Mouse (Mus musculus): Measurements from ENCODE around the gene Fam184b. TPM values are rescaled to one million over a fixed set of nuclear protein-coding genes. Genes with fewer than 3 reads are reported as not detected.
"Not testable (repeated sequence)": the region's sequence is repeated elsewhere in the genome, so short reads cannot be mapped to it uniquely, and the experiment has no call there.

Fam184b gene
- polyA plus RNA-seq, 1 experiment from 2014 or later, result 2.1 TPM

DNA sequence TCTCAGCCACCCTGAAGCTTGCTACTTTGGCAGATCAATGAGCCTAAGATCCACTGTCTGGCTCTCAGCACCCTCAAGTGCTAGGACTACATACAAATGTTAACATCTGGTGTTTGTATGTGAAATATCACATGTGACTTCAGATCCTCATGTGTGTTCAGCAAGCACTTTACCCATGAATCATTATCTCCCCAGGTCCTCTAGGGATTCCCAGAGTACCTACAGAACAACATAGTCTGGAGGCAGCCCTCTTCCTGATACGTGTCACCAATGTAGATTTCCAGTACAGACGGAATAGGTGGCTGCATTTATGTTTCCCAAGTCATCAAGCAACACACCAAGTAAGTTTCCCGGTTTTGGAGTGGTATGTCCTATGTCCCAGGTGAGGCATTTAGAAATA is 29.4 kb upstream of the Fam184b start:
- Histone ChIP-seq H3K36me3 (no peaks in the 10 kb centered on the region), H3K4me2 (peak overlapping the region; percentile 65), H3K27me3 (no peaks in the 10 kb centered on the region), H3K4me3 (peak overlapping the region; percentile 68), H3K4me1 (replicated peaks) (peaks cover 11% of the 10 kb centered on the region), H3K27ac (peak overlapping the region; percentile 78; the same call in 1 of the 2 replicates), H3K9me3 (no peaks in the 10 kb centered on the region), H3K9ac (peak overlapping the region; percentile 80)
- WGBS, result under 1% methylated on average over 3 of the region's 3 CpGs
- ATAC-seq (ENCODE audit: low FRiP score), result no peak; the same call in none of the 2 replicates

GRCm38 (mm10) chr5:45668324-45668723 is 28.9 kb upstream of the Fam184b start:
- H3K27me3 ChIP-seq, result no peaks in the 10 kb centered on the region
- H3K4me2 ChIP-seq, result peak overlapping the region; percentile 65; the same call in 1 of the 2 replicates
- 23% methylated on average over 3 of the region's 3 CpGs for WGBS
- no peaks in the 10 kb centered on the region for H3K36me3 ChIP-seq
- no peak overlapping the region for H3K27ac ChIP-seq
- no peak for ATAC-seq (ENCODE audit: low FRiP score)
- no peak overlapping the region for H3K4me3 ChIP-seq
- H3K4me1 ChIP-seq (replicated peaks), result peaks cover 11% of the 10 kb centered on the region
- no peak overlapping the region for H3K9ac ChIP-seq
- no peaks in the 10 kb centered on the region for H3K9me3 ChIP-seq

DNA sequence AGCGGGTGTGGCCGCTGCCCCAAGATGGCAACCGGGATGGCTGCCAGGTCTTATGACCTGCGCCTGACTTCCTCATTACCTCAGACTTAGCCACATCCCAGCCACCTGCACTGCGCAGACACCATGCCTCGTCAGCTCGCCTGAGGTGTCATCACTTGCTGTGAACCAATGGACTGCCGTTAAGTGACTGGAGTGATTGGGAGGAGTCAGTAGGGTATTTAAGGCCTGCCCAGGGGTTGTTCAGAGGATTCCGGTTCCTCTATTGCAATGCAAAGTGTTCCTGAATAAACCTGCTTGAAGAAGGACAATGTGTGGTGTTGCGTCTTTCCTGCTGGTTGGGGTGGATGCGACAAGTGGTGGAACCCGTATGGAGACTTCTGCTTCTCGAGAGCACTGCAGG is 19.0 kb upstream of the Fam184b start:
- not testable (repeated sequence) for ATAC-seq (ENCODE audit: low FRiP score); H3K36me3 ChIP-seq; H3K4me2 ChIP-seq; H3K4me1 ChIP-seq (replicated peaks); H3K27me3 ChIP-seq; H3K4me3 ChIP-seq; H3K27ac ChIP-seq; H3K9me3 ChIP-seq; H3K9ac ChIP-seq
- 96% methylated on average over 13 of the region's 13 CpGs for WGBS

GRCm38 (mm10) chr5:45651026-45651703 is 11.8 kb upstream of the Fam184b start:
- Histone ChIP-seq H3K9me3 (no peaks in the 10 kb centered on the region), H3K4me2 (no peak overlapping the region), H3K9ac (no peak overlapping the region), H3K27ac (no peak overlapping the region), H3K27me3 (no peaks in the 10 kb centered on the region), H3K4me3 (no peak overlapping the region), H3K36me3 (no peaks in the 10 kb centered on the region), H3K4me1 (replicated peaks) (no peaks in the 10 kb centered on the region)
- 91% methylated on average over 2 of the region's 2 CpGs for WGBS
- no peak for ATAC-seq (ENCODE audit: low FRiP score)

DNA sequence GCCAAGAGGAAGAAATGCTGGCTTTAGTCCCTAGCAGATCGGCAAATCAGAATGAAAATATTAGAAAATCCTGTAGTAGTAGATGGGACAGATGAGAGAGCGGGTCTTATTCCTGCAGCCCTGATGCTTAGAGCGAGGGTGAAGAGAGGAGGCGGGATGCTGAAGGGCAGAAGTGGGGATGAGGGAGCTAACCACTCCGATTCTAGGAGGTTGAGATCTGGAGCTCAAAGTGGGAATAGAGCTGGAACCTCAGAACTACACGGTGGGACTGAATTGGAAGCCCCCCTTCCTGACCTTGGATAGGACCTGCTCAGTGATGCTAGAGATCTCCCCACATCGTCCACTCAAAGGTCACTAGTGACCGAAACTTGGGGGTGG is 290 bp upstream of the Fam184b start:
- Histone ChIP-seq H3K4me1 (replicated peaks) (peaks cover 8% of the 10 kb centered on the region), H3K4me2 (peak overlapping the region; percentile 80), H3K9ac (peak overlapping the region; percentile 77), H3K9me3 (no peaks in the 10 kb centered on the region), H3K27ac (no peak overlapping the region), H3K4me3 (peak overlapping the region; percentile 60), H3K36me3 (no peaks in the 10 kb centered on the region), H3K27me3 (peaks cover 24% of the 10 kb centered on the region)
- peak; percentile 65 for ATAC-seq (ENCODE audit: low FRiP score)
- 1% methylated on average over 8 of the region's 8 CpGs for WGBS

- 56% methylated on average over 3 of the region's 3 CpGs for WGBS
- no peak overlapping the region for H3K27ac ChIP-seq
- peak overlapping the region; percentile 80 for H3K4me2 ChIP-seq
- no peak for ATAC-seq (ENCODE audit: low FRiP score)
- H3K27me3 ChIP-seq, result peaks cover 24% of the 10 kb centered on the region
- peak overlapping the region; percentile 60 for H3K4me3 ChIP-seq
- no peaks in the 10 kb centered on the region for H3K36me3 ChIP-seq
- no peak overlapping the region for H3K9ac ChIP-seq
- H3K9me3 ChIP-seq, result no peaks in the 10 kb centered on the region
- H3K4me1 ChIP-seq (replicated peaks), result peaks cover 8% of the 10 kb centered on the region
Measured at GRCm38 (mm10) chr5:45638378-45638777, 1.0 kb downstream of the Fam184b start.

DNA sequence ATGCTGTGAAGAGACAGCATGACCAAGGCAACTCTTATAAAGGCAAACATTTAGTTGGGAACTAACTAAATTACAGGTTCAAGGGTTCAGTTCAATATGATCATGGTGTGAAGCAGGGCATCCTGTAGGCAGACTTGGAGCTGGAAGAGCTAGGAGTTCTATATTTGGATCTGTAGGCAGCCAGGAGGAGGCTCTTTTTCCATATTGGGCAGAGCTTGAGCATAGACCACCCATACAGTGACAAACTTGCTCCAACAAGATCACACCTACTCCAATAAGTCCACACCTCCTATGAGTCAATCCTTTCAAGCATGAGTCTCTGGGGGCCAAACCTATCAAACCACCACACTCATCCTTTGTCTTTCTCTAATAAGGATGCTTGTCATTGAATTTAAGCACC is 9.9 kb downstream of the Fam184b start:
- H3K36me3 ChIP-seq, result no peaks in the 10 kb centered on the region
- H3K9ac ChIP-seq, result no peak overlapping the region
- no peak overlapping the region for H3K27ac ChIP-seq
- H3K27me3 ChIP-seq, result no peaks in the 10 kb centered on the region
- H3K4me1 ChIP-seq (replicated peaks), result no peaks in the 10 kb centered on the region
- H3K4me2 ChIP-seq, result no peak overlapping the region
- H3K9me3 ChIP-seq, result 0 out of 2 replicates have a peak, but pooled peaks cover 8% of the 10 kb centered on the region
- no peak overlapping the region for H3K4me3 ChIP-seq
- ATAC-seq (ENCODE audit: low FRiP score), result no peak

DNA sequence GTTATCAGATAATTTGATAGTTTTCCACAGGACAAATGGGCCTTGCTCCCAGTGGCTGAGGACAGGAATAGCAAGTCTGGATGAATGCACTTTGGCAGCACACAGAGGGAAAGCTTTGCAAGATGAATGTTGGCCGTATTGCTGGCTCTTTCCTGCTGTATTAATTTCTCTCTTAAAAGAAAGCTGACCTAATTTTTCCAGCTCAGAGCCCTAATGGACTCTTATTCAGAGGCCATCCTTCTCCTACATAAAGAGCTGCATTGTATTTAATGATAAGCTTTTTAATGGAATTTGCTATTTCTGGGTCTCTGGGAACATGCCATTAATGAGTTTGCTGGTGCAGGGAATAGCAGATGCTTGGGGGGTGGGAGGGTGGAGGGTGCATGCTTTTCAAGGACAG is 11.6 kb downstream of the Fam184b start:
- 62% methylated on average over 1 of the region's 1 CpGs for WGBS
- H3K9me3 ChIP-seq, result peaks cover 15% of the 10 kb centered on the region; the same call in 1 of the 2 replicates
- no peaks in the 10 kb centered on the region for H3K4me1 ChIP-seq (replicated peaks)
- ATAC-seq (ENCODE audit: low FRiP score), result no peak
- no peak overlapping the region for H3K4me2 ChIP-seq
- no peak overlapping the region for H3K4me3 ChIP-seq
- H3K36me3 ChIP-seq, result no peaks in the 10 kb centered on the region
- no peak overlapping the region for H3K27ac ChIP-seq
- H3K9ac ChIP-seq, result no peak overlapping the region
- no peaks in the 10 kb centered on the region for H3K27me3 ChIP-seq

- H3K4me2 ChIP-seq, result no peak overlapping the region
- H3K9me3 ChIP-seq, result peaks cover 15% of the 10 kb centered on the region; the same call in 1 of the 2 replicates
- H3K27ac ChIP-seq, result no peak overlapping the region
- 39% methylated on average over 3 of the region's 3 CpGs for WGBS
- no peak overlapping the region for H3K4me3 ChIP-seq
- no peaks in the 10 kb centered on the region for H3K36me3 ChIP-seq
- H3K4me1 ChIP-seq (replicated peaks), result no peaks in the 10 kb centered on the region
- no peak for ATAC-seq (ENCODE audit: low FRiP score)
- no peak overlapping the region for H3K9ac ChIP-seq
- H3K27me3 ChIP-seq, result no peaks in the 10 kb centered on the region
Measured at GRCm38 (mm10) chr5:45621511-45621910, 17.9 kb downstream of the Fam184b start.

- Histone ChIP-seq H3K36me3 (no peaks in the 10 kb centered on the region), H3K27me3 (0 out of 2 replicates have a peak, but pooled peaks cover 5% of the 10 kb centered on the region), H3K9me3 (no peaks in the 10 kb centered on the region), H3K4me2 (no peak overlapping the region), H3K4me3 (no peak overlapping the region), H3K4me1 (replicated peaks) (no peaks in the 10 kb centered on the region; the same call in 1 of the 2 replicates), H3K27ac (no peak overlapping the region), H3K9ac (no peak overlapping the region)
- no peak for ATAC-seq (ENCODE audit: low FRiP score)
- 80% methylated on average over 4 of the region's 4 CpGs for WGBS
Measured at GRCm38 (mm10) chr5:45599056-45599455, 40.4 kb downstream of the Fam184b start.

DNA sequence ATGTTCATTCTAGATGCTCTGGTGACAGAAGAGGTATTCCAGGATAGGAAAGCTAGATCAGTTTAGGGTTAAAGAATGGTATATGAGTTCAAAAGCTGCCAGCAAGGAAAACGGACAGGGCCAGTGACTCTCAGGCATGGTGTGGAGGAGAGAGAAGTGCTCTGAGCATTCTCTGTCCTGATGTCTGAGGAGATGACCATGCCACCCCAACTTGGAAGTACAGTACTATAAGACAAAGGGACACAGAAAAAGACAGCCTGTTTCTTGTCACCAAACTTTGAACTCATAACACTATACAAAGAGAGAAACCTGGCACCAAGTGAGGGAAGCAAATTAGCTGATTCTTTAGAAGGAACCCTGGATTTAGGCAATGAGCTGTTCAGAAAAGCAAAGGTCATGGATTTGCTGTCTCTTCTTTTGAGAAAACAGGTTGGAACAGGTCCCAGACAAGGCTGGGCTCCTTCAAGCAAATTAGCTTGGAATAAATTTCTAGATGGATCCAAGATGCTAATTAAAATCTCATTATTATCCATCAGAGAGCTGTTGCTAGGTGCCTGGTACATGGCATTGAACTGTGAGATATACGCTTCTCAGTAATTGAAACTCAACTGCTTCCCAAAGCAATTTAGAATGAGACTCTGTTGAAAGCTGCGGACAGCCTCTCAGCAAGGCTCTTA is 43.9 kb downstream of the Fam184b start:
- H3K27ac ChIP-seq, result peak overlapping the region; percentile 5; the same call in 1 of the 2 replicates
- no peak overlapping the region for H3K4me2 ChIP-seq
- no peaks in the 10 kb centered on the region; the same call in 1 of the 2 replicates for H3K4me1 ChIP-seq (replicated peaks)
- 0 out of 2 replicates have a peak, but pooled peaks cover 10% of the 10 kb centered on the region for H3K27me3 ChIP-seq
- no peaks in the 10 kb centered on the region for H3K36me3 ChIP-seq
- peak; percentile 90 for ATAC-seq (ENCODE audit: low FRiP score)
- WGBS, result 59% methylated on average over 3 of the region's 3 CpGs
- no peak overlapping the region for H3K9ac ChIP-seq
- no peak overlapping the region for H3K4me3 ChIP-seq
- no peaks in the 10 kb centered on the region for H3K9me3 ChIP-seq

GRCm38 (mm10) chr5:45593276-45593675 is 46.1 kb downstream of the Fam184b start:
- Histone ChIP-seq H3K4me2 (no peak overlapping the region), H3K36me3 (no peaks in the 10 kb centered on the region), H3K9me3 (no peaks in the 10 kb centered on the region), H3K9ac (no peak overlapping the region), H3K27ac (no peak overlapping the region), H3K4me1 (replicated peaks) (no peaks in the 10 kb centered on the region; the same call in 1 of the 2 replicates), H3K27me3 (0 out of 2 replicates have a peak, but pooled peaks cover 5% of the 10 kb centered on the region), H3K4me3 (no peak overlapping the region)
- WGBS, result 77% methylated on average over 6 of the region's 6 CpGs
- ATAC-seq (ENCODE audit: low FRiP score), result no peak

Measured in hindbrain, embryonic 13.5 days (tissue).